Mouse (Mus musculus) cerebellum, adult 2 months (tissue): ENCODE results near the gene Zfp655. TPM values are rescaled to one million over a fixed set of nuclear protein-coding genes. Genes with fewer than 3 reads are reported as not detected.
"Not testable (repeated sequence)": the region's sequence is repeated elsewhere in the genome, so short reads cannot be mapped to it uniquely, and the experiment has no call there.

Source experiments
- DNase-seq, 2 experiments: peaks; one replicate each; pipeline ENCODE4 v3.0.0; 2021
- H3K27ac ChIP-seq: fragments of 200-500 bp; 2 replicates; pipeline ENCODE4 v1.5.1; 2012; ENCODE audit warnings: low read length, control low read depth, inconsistent platforms; ENCODE audit not compliant: insufficient read depth
- H3K27me3 ChIP-seq: fragments of 200-500 bp; 2 replicates; pipeline ENCODE4 v1.6.1; 2012; ENCODE audit warnings: inconsistent platforms, mild to moderate bottlenecking, low read length, moderate library complexity; ENCODE audit not compliant: control insufficient read depth, insufficient read depth
- H3K4me1 ChIP-seq: fragments of 200-500 bp; 2 replicates; pipeline ENCODE4 v1.6.1; 2011; ENCODE audit warnings: low read length; ENCODE audit not compliant: control insufficient read depth, insufficient read depth
- H3K4me3 ChIP-seq: fragments of 200-500 bp; replicated peaks from 2 replicates; pipeline ENCODE3; 2011; ENCODE audit warnings: mild to moderate bottlenecking, low read depth, low read length, control low read depth; ENCODE audit not compliant: insufficient read depth
- CTCF ChIP-seq: fragments of 200-500 bp; IDR thresholded peaks from 2 replicates; pipeline ENCODE4 v1.5.1; 2011; ENCODE audit warnings: low read depth, mild to moderate bottlenecking, control low read depth, low read length, moderate library complexity, borderline replicate concordance; ENCODE audit not compliant: insufficient read depth
- POLR2A ChIP-seq: fragments of 200-500 bp; IDR thresholded peaks from 2 replicates; pipeline ENCODE4 v1.6.1; 2011; ENCODE audit warnings: low read length, control low read depth, borderline replicate concordance; ENCODE audit not compliant: insufficient read depth
- WGBS: fragments of 180-500 bp; shearing (Covaris S2); methylation state at CpG from one replicate; pipeline ENCODE4 v1.1.7; 2018; 5-methylcytosine and 5-hydroxymethylcytosine counted together
- polyA plus RNA-seq: library from polyadenylated mRNA; depleted of rRNA; stranded (reverse); fragments of >200 nt; gene quantifications from 2 replicates; pipeline ENCODE4 v1.2.3, GENCODE M21; 2012

Zfp655 gene
- polyA plus RNA-seq, 1 experiment: 26.5 TPM

DNA sequence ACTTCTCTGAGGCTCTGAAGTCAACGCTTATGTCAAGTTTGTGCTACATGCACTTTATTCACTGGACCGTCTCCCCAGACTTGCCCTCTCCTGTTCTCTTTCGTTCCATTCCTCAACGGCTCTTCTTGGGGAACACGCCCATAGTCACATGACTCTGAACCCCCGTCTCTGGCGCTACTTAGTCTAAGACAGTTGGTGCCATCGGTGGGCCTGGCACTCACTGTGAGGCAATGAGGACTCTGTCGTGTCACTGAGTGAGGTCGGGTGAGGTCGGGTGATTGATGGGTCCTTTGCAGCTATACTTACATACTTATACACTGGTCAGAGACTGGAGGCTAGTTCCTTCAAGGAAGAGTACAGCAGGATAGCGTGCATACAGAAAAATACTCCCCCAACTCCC, 8.1 kb upstream of the Zfp655 start:
- DNase-seq: no peak
- no peak overlapping the region for H3K4me3 ChIP-seq
- H3K27me3 ChIP-seq: no peaks in the 10 kb centered on the region
- WGBS: 82% methylated on average over 12 of the region's 12 CpGs
- H3K4me1 ChIP-seq: no peaks in the 10 kb centered on the region
- H3K27ac ChIP-seq: no peak overlapping the region
- TF ChIP-seq CTCF (no peak), POLR2A (no peak)

GRCm38 (mm10) chr5:145226453-145226852, 5.1 kb upstream of the Zfp655 start:
- WGBS: 43% methylated on average over 2 of the region's 2 CpGs
- no peaks in the 10 kb centered on the region for H3K27me3 ChIP-seq
- no peak for TF ChIP-seq POLR2A
- TF ChIP-seq CTCF: no peak
- H3K4me1 ChIP-seq: no peaks in the 10 kb centered on the region; the same call in 1 of the 2 replicates
- no peak for DNase-seq
- no peak overlapping the region for H3K27ac ChIP-seq
- H3K4me3 ChIP-seq: no peak overlapping the region

- WGBS: 80% methylated on average over 6 of the region's 6 CpGs
- H3K27me3 ChIP-seq, DNase-seq, H3K27ac ChIP-seq, H3K4me1 ChIP-seq, H3K4me3 ChIP-seq: not testable (repeated sequence)
Observed at GRCm38 (mm10) chr5:145229283-145229682, 2.2 kb upstream of the Zfp655 start.

GRCm38 (mm10) chr5:145230641-145231040, 874 bp upstream of the Zfp655 start:
- Histone ChIP-seq H3K27me3 (no peaks in the 10 kb centered on the region), H3K4me3 (no peak overlapping the region), H3K4me1 (no peaks in the 10 kb centered on the region; the same call in 1 of the 2 replicates), H3K27ac (no peak overlapping the region)
- DNase-seq: no peak
- TF ChIP-seq POLR2A: no peak
- no peak for TF ChIP-seq CTCF
- 81% methylated on average over 4 of the region's 4 CpGs for WGBS

GRCm38 (mm10) chr5:145231893-145232411, 437 bp downstream of the Zfp655 start:
- Histone ChIP-seq H3K27ac (peak overlapping the region; percentile 14; the same call in 1 of the 2 replicates), H3K27me3 (no peaks in the 10 kb centered on the region), H3K4me3 (peak overlapping the region; percentile 87), H3K4me1 (no peaks in the 10 kb centered on the region; the same call in 1 of the 2 replicates)
- TF ChIP-seq POLR2A: no peak
- no peak for TF ChIP-seq CTCF
- WGBS: under 1% methylated on average over 47 of the region's 49 CpGs
- no peak for DNase-seq

GRCm38 (mm10) chr5:145234636-145235035, 3.1 kb downstream of the Zfp655 start:
- no peak overlapping the region for H3K4me3 ChIP-seq
- H3K27ac ChIP-seq: no peak overlapping the region
- TF ChIP-seq POLR2A (no peak), CTCF (peak; percentile 54; the same call in 1 of the 2 replicates)
- no peaks in the 10 kb centered on the region; the same call in 1 of the 2 replicates for H3K4me1 ChIP-seq
- no peak for DNase-seq
- H3K27me3 ChIP-seq: no peaks in the 10 kb centered on the region

DNA sequence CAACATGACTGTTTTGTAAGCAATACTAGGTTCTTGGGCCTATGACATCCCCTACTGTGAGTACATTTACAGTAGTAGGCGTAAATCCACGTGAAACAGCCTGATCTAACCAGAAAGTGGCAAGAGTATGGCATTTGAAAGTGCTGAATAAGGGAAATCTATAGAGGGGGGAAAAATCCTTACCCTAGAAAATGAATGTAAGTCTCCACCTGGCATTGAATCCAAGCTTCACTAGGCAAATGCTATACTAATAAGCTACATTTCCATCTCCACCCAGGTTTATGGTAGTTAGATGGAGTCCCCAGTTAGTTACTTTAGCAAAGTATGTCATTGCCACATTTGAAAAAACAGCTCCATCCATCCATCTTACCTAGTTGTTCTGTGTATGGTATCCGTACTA, 18.0 kb downstream of the Zfp655 start:
- Histone ChIP-seq H3K4me1 (no peaks in the 10 kb centered on the region), H3K27me3 (no peaks in the 10 kb centered on the region), H3K4me3 (no peak overlapping the region), H3K27ac (no peak overlapping the region)
- TF ChIP-seq CTCF: no peak
- no peak for TF ChIP-seq POLR2A
- DNase-seq: no peak
- 92% methylated on average over 3 of the region's 3 CpGs for WGBS

DNA sequence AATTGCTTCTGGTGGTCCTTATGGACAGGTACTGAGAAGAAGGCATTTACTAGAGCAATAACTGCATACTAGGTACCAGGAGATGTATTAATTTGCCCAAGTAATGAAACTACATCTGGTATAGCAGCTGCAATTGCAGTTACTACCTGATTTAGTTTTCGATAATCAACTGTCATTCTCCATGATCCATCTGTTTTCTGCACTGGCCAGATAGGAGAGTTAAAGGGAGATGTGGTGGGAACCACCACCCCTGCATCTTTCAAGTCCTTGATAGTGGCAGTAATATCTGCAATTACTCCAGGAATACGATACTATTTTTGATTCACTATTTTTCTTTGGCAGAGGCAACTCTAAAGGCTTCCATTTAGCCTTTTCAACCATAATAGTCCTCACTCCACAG, 42.1 kb downstream of the Zfp655 start:
- H3K27me3 ChIP-seq: not testable (repeated sequence)
- WGBS: 73% methylated on average over 2 of the region's 2 CpGs

More for the DNA sequence above, 42.1 kb downstream of the Zfp655 start:
- DNase-seq, H3K4me1 ChIP-seq, H3K27ac ChIP-seq, H3K4me3 ChIP-seq: not testable (repeated sequence)
